Mouse (Mus musculus) heart, postnatal 0 days (tissue): ENCODE results near the gene Syde1. TPM values are rescaled to one million over a fixed set of nuclear protein-coding genes. Genes with fewer than 3 reads are reported as not detected.

Experiments used
- ATAC-seq: fragments of 200-750 bp; cut with Nextera tagmentation; 2 replicates; pipeline ENCODE4 v1.8.0; 2017; ENCODE audit warnings: low read depth, moderate number of reproducible peaks, moderate library complexity; ENCODE audit not compliant: insufficient read depth
- DNase-seq: peaks from one replicate; pipeline ENCODE4 v3.0.0-alpha.2; 2016; ENCODE audit warnings: low spot score
- H3K27ac ChIP-seq: fragments of 300-500 bp; sonication (generic); 2 replicates; pipeline ENCODE4 v1.5.1; 2014; ENCODE audit warnings: low read depth, mild to moderate bottlenecking
- H3K27me3 ChIP-seq: fragments of 300-500 bp; sonication (generic); 2 replicates; pipeline ENCODE4 v1.6.1; 2014; ENCODE audit warnings: low read length, mixed read lengths; ENCODE audit not compliant: control insufficient read depth, insufficient read depth
- H3K36me3 ChIP-seq: fragments of 300-500 bp; sonication (generic); replicated peaks from 2 replicates; pipeline ENCODE4 v1.6.1; 2014; ENCODE audit warnings: low read length, mixed read lengths; ENCODE audit not compliant: control insufficient read depth, insufficient read depth
- H3K4me1 ChIP-seq: fragments of 300-500 bp; sonication (generic); 2 replicates; pipeline ENCODE4 v1.6.1; 2014; ENCODE audit warnings: antibody characterized with exemption; ENCODE audit not compliant: control insufficient read depth, insufficient read depth
- H3K4me2 ChIP-seq: fragments of 300-500 bp; sonication (generic); 2 replicates; pipeline ENCODE4 v1.6.1; 2014; ENCODE audit warnings: low read depth, mild to moderate bottlenecking, low read length, moderate library complexity
- H3K4me3 ChIP-seq: fragments of 300-500 bp; sonication (generic); 2 replicates; pipeline ENCODE4 v1.5.1; 2014; ENCODE audit warnings: low read depth, low read length
- H3K9ac ChIP-seq: fragments of 300-500 bp; sonication (generic); replicated peaks from 2 replicates; pipeline ENCODE4 v1.6.1; 2014; ENCODE audit warnings: low read depth, low read length, mixed read lengths
- H3K9me3 ChIP-seq: fragments of 300-500 bp; sonication (generic); replicated peaks from 2 replicates; pipeline ENCODE4 v1.6.1; 2016; ENCODE audit warnings: low read length; ENCODE audit not compliant: control insufficient read depth
- CTCF ChIP-seq: IDR thresholded peaks from 2 replicates; pipeline ENCODE4 v1.5.1; 2016; ENCODE audit warnings: antibody characterized with exemption, control low read depth, low read depth
- EP300 ChIP-seq: IDR thresholded peaks from 2 replicates; pipeline ENCODE4 v1.6.1; 2016; ENCODE audit warnings: antibody characterized with exemption, low read depth
- WGBS: fragments of 180-500 bp; shearing (Covaris S2); extraction: QIAGEN DNeasy Blood & Tissue Kit; methylation state at CpG from one replicate; pipeline ENCODE4 v1.1.7; 2014; 5-methylcytosine and 5-hydroxymethylcytosine counted together
- polyA plus RNA-seq: library from polyadenylated mRNA; unstranded; fragments of >200 nt; fragmentation: Nextera tagmentation; extraction: Ambion mirVana; gene quantifications from 2 replicates; pipeline ENCODE4 v1.2.1, GENCODE M21; 2015
- total RNA-seq: library from RNA; depleted of rRNA; stranded (reverse); fragments of >200 nt; gene quantifications from 2 replicates; pipeline ENCODE4 v1.2.3, GENCODE M21; 2014; ENCODE audit warnings: low replicate concordance

The Syde1 gene
- total and polyA plus RNA-seq, 2 experiments from 2014 or later = 7.5 to 27.9 TPM

- Histone ChIP-seq H3K9ac (no peak overlapping the region), H3K4me1 (peaks cover 15% of the 10 kb centered on the region; the same call in 1 of the 2 replicates), H3K27ac (peak overlapping the region; percentile 85; the same call in 1 of the 2 replicates), H3K4me2 (no peak overlapping the region; the same call in 1 of the 2 replicates), H3K9me3 (no peaks in the 10 kb centered on the region), H3K27me3 (no peaks in the 10 kb centered on the region), H3K4me3 (no peak overlapping the region), H3K36me3 (peaks cover 19% of the 10 kb centered on the region)
- ATAC-seq = no peak
- TF ChIP-seq EP300 (no peak), CTCF (no peak)
- no peak for DNase-seq
- 76% methylated on average over 4 of the region's 4 CpGs for WGBS
These were observed 1.2 kb upstream of the Syde1 start for GRCm38 (mm10) chr10:78592856-78593379.

GRCm38 (mm10) chr10:78590744-78591143, 1.0 kb downstream of the Syde1 start:
- no peaks in the 10 kb centered on the region for H3K9me3 ChIP-seq
- H3K4me2 ChIP-seq = peak overlapping the region; percentile 75
- peaks cover 15% of the 10 kb centered on the region; the same call in 1 of the 2 replicates for H3K4me1 ChIP-seq
- H3K9ac ChIP-seq = peak overlapping the region; percentile 83
- 6% methylated on average over 9 of the region's 9 CpGs for WGBS
- DNase-seq = peak; percentile 15
- peaks cover 40% of the 10 kb centered on the region for H3K36me3 ChIP-seq
- peak overlapping the region; percentile 73 for H3K4me3 ChIP-seq
- no peak for ATAC-seq
- TF ChIP-seq CTCF = no peak
- no peak for TF ChIP-seq EP300
- H3K27ac ChIP-seq = peak overlapping the region; percentile 85
- H3K27me3 ChIP-seq = no peaks in the 10 kb centered on the region

- no peak for TF ChIP-seq CTCF
- TF ChIP-seq EP300 = no peak
- 94% methylated on average over 8 of the region's 8 CpGs for WGBS
- Histone ChIP-seq H3K27ac (peak overlapping the region; percentile 85), H3K36me3 (peaks cover 48% of the 10 kb centered on the region), H3K9me3 (no peaks in the 10 kb centered on the region), H3K9ac (peak overlapping the region; percentile 83; the same call in 1 of the 2 replicates), H3K4me1 (peaks cover 15% of the 10 kb centered on the region; the same call in 1 of the 2 replicates), H3K4me2 (peak overlapping the region; percentile 75), H3K4me3 (no peak overlapping the region), H3K27me3 (no peaks in the 10 kb centered on the region)
- ATAC-seq (no peak), DNase-seq (no peak)
These were observed 1.9 kb downstream of the Syde1 start for GRCm38 (mm10) chr10:78589901-78590300.

GRCm38 (mm10) chr10:78589291-78589690, 2.5 kb downstream of the Syde1 start:
- ATAC-seq (no peak), DNase-seq (no peak)
- H3K4me2 ChIP-seq = no peak overlapping the region
- no peaks in the 10 kb centered on the region for H3K27me3 ChIP-seq
- no peak for TF ChIP-seq CTCF
- TF ChIP-seq EP300 = no peak
- 95% methylated on average over 18 of the region's 18 CpGs for WGBS
- H3K4me1 ChIP-seq = peaks cover 15% of the 10 kb centered on the region; the same call in 1 of the 2 replicates
- H3K9me3 ChIP-seq = no peaks in the 10 kb centered on the region
- no peak overlapping the region for H3K9ac ChIP-seq
- no peak overlapping the region for H3K27ac ChIP-seq
- H3K36me3 ChIP-seq = peaks cover 54% of the 10 kb centered on the region
- H3K4me3 ChIP-seq = no peak overlapping the region

- ATAC-seq (no peak), DNase-seq (no peak)
- Histone ChIP-seq H3K36me3 (peaks cover 87% of the 10 kb centered on the region), H3K27me3 (no peaks in the 10 kb centered on the region), H3K4me2 (no peak overlapping the region), H3K4me1 (peaks cover 10% of the 10 kb centered on the region; the same call in 1 of the 2 replicates), H3K27ac (no peak overlapping the region), H3K9me3 (no peaks in the 10 kb centered on the region), H3K9ac (no peak overlapping the region), H3K4me3 (no peak overlapping the region)
- no peak for TF ChIP-seq CTCF
- 92% methylated on average over 13 of the region's 13 CpGs for WGBS
These were observed 5.7 kb downstream of the Syde1 start for GRCm38 (mm10) chr10:78586026-78586425.

- H3K9ac ChIP-seq = no peak overlapping the region
- DNase-seq (no peak), ATAC-seq (no peak)
- no peak overlapping the region for H3K4me2 ChIP-seq
- H3K9me3 ChIP-seq = no peaks in the 10 kb centered on the region
- H3K27ac ChIP-seq = no peak overlapping the region
- 85% methylated on average over 22 of the region's 22 CpGs for WGBS
- H3K36me3 ChIP-seq = peaks cover 91% of the 10 kb centered on the region
- peaks cover 9% of the 10 kb centered on the region; the same call in 1 of the 2 replicates for H3K4me1 ChIP-seq
- no peak overlapping the region for H3K4me3 ChIP-seq
- TF ChIP-seq EP300 = no peak
- TF ChIP-seq CTCF = no peak
- H3K27me3 ChIP-seq = no peaks in the 10 kb centered on the region
These were observed 6.2 kb downstream of the Syde1 start for GRCm38 (mm10) chr10:78585606-78586005.
